Mouse (Mus musculus) Muller cell, postnatal 12 days (primary cell): ENCODE results near the gene Sh2d4b.

ENCODE experiments used
- DNase-seq: peaks from one replicate; pipeline ENCODE4 v3.0.0-alpha.2; 2015; ENCODE audit errors: inconsistent ontology term

Sh2d4b gene

DNA sequence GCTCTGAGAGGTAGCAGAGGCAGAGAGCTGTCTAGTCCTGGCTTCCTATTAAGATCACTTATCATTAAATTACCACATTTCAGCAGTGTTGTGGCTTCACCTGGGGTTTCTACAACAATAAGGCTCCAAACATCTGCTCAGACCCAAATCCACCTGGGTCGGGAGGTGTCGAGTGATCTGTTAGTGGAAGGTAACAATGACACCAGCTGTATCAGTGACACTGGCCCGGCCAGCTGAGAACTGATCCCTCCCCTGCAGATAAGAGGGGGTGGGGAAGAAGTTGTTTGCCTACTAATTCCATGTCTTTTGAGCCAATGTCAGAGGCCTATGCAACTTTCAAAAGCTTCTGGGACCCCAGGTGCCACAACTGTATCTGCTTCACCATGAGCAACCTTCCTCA, at the start of gene Sh2d4b:
Gene Sh2d4b (minus strand): TSS at position 71 of the 400 bp plus-strand sequence.
- no peak for DNase-seq

DNA sequence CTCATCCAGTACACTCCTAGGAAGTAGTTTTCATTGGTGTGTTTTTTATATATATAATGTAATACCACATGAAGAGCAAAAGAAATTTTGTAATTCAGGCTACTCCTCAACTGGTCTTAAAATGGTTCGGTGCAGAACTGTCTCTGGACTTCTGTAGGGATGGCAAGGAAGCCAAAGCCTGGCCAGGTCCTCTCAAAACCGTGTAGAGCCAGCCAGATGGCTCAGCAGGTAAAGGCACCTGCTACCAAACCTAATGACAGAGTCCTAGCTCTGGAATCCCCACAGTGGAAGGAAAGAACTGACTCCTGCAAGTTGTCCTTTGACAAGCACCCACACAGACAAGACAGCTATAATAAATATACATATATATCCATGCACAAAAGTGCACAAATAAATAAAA, 49.4 kb upstream of the Sh2d4b start:
- no peak for DNase-seq

DNA sequence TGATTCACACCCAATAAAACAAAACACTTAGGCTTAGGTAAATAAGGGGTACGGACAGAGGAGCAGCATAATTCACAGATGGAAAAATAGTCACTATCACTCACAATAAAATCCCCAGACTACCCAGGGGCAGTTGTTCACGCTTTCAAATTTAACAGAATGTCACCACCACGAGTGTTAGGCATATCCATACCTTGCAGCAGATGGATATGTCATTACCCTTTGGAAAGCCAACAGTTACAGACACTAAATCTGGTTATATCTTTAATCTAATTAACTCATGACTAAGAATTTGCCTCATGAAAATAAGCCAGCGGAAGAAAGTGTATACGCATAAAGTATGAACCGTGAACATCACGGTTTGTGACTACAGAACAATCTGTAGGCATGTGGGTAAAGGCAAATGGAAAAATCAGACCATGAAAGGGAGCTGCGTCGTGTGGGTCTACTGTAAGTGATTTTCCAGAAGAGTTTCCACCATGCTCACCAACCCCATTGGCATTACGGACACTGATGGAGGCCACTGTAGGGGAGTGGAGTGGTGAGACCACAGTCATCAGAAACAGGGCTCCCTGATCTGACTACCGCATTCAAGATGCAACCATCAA, 45.4 kb upstream of the Sh2d4b start:
- no peak for DNase-seq

DNA sequence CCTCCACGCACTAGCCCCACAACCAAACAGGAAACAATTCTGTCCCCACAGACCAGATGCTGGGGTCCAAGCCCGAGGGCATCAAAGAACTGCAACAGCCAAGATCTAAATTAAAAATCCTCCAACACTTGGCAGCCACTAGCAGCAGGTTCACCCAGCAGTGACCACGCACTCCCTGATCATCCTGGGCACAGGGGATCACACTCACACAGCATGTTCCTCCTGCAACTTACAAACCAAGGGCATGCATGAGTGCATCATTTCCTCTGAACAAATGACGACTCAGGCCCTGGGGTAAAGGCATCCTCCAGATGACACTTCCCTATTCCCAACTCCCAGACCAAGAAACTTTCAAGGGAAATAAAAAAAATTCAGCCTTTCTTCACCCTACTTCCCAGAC, 44.0 kb upstream of the Sh2d4b start:
- DNase-seq = no peak

DNA sequence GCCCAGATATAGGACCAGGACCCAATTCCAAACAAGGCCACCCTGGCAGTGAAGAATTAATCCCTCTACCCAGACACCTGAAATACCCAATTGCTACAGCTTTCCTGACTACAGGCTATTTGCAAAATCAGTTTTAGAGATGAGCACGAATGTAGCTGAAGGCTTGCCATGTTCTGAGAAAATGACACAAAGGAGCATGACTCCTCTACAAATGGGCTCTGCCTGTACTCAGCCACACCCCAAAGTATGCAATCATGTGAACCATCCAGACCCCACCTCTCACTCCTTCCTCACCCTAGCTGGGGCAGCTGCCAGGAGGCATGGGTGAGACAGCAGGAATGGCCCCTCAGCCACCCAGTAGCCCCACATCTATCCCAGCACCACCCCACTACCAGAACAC, 42.4 kb upstream of the Sh2d4b start:
- DNase-seq = no peak

DNA sequence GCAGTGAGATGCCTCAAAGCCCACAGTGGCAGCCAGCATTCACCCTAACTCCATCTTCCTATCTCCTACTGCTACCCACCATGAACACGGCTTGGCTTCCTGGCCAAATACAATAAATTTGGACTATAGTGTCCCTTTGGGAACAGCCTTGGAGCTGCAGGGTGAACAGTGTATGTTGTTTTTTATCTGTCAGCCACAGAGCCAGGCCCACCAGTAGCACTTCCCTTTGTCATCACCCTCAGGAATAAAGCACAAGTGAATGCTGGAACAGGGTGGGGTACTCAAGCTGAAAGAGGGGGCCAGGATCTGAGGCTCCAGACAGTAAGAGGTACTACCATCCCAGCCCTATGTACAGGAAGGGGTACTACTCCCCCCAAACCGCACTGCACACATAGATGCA, 42.0 kb upstream of the Sh2d4b start:
- DNase-seq = no peak

DNA sequence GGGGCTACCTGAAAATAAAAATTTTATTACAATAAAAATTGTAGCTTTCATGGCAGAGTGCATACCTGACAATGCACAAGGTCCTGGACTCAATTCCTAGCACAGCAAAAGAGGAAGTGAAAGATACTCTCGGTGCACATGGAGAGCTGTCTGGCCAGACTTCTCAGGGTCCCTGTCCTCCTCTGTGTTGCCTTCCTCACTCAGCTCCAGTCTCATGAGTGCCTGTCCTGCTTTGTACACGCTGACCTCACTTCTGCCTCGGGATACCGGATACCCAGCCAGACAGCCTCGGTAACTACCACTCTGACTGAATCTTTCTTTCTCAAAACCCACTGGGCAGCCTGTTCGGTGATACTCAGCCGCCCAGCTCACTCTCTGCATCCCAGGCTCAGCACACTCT, 40.3 kb upstream of the Sh2d4b start:
- DNase-seq = no peak

DNA sequence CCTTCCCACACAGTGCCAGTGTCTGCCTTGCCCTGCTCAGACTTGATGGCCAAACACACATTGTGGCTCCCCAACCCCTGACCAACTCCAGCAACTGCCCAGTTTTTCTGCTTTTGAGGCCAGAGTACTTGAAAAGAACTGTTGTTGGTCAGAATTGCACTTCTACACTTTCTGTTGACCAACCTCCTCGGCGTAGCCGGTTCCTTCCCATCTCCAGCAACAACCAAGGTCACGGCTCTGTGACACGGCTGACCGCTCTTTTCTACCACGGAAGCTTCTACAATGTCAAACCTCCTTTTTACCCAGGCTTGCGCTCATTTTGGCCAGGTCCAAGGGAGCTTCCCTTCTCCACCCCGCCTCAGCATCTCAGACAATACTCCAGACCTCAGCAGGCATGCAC, 39.2 kb upstream of the Sh2d4b start:
- DNase-seq = no peak

DNA sequence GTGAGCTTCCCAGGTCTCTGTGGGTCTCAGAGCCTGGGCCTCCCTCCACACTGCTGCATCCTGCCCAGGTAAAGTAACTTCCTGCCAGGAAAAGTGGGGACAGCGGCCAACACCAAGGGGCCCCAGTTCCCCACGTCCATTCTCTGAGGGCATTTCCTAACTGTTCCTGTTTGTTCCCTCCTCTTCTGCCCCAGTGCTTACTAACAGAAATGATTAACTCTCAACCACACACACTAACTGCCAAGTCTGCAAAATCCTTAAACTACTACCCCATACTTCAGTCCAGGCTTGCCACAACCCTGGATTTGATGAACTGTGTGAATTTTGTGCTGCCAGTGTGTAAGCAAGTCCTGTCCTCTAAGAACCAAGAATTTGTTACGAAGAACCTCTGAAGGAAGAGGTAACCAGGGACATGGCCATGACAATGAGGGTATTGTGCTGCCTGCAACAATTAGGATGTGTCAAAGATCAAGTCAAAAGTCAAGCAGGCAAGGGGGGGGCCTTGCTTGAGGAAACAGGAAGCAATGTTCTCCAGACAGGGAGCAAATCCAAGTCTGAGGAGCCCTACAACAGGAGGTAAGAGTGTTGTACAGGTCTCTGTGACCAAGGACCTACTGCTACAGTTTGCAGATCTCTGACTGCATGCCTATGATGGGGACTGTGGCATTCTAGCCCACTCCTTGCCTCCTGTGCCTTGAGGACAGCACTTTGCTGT, 38.2 kb upstream of the Sh2d4b start:
- DNase-seq = peak; percentile 57

DNA sequence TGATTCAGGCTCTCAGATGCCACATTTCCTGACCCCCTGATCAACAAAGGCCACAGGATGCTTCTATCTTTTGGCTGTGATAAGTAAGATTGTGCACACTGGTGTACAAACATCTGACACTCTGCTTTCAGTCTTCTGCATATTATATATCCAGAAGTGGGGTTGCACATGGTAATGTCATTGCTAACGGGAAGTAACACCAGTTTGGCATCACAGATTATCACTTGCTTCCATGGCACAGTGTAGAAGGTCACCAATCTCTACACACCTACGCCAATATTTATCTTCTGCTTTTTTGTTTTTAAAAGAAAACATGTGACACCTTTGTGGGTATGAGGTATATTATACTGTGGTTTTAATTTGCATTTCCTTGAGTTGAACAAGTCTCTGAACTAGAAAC, 36.9 kb upstream of the Sh2d4b start:
- DNase-seq = no peak

DNA sequence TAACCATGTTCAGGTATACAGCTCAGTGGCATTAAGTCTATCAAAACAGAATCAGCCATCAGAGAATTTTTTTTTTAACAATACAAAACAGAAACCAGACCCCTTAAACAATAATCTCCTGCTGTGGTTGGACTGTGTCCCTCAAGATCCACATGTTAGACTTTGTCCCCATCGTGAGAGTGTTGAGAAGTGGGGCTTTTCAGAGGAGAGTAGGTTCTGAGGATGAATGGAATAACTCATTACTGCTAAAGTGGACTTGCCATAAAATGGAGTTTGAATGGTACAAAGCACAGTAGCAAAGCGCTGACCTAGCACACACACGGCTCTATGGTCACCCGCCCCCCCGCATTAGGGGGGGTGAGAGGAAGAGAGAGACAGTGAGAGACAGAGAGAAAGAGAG, 35.8 kb upstream of the Sh2d4b start:
- DNase-seq = no peak

DNA sequence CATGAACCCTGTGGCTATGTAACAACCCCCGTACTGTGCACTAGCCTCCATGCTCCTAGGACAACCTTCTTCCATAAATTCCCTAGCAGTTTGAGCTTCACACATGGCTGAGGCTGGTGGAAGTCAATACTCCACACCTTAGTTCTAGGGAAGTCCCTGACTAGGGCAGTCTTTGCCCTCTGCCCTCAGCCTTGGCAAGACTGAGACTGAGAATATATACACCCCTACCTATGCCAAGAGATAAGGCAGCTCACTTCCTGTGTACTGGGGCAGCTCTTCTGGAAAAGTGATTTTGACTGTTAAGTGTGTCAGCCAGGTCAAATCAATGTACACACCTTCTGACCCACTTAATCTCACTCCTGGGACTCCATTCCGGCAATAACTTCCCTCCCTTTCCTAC, 34.0 kb upstream of the Sh2d4b start:
- no peak for DNase-seq

DNA sequence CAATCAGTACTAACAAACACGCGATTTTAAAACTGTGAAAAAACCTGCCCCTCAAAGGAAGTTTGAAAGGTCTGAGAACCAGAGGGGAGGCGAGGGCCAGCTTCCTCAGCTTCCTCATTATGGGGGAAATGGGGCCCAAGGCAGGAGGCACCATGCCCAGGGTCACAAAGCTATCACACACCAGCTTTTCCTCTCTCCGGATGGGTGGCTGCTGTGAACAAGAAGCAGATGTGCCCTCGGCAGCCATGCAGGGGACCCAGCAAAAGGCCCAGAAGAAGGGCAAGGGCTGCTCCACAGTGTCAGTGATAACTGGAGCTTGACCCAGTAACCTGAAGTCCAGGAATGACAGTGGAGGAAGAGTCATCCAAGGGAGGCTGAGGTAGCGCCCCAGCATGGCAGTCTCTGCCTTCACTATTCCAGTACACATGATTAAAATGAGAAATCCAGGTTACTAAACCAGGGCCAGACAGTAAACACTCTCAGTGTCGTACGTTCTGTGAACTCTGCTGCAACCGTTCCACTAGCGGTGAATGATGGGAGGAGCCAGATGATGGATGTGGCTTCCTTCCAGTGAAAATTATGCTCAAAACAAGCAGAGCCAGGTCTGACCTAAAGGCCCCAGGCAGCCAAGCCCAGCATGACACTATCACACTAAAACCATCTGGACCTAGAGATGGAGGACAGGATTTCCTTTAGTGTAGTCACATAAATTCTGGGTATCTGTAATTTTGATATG, 31.5 kb upstream of the Sh2d4b start:
- DNase-seq = no peak

DNA sequence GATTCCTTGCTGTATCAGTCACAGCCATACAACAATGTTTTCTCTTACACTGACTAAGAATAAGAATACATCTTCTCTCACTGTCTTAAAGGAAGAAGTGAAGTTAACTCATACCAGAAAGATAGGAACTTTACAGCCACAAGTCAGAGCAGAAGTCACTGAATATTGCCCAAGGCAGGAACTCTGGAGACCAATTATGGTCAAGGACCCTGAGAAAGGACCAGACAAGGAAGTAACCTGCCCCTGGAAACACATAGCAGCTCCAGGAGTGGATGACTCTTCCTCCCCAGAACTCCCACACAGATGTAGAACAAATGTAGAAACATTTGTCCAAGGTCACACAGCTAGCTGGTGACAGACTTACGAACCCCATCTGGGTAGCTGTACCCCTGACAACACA, 28.2 kb upstream of the Sh2d4b start:
- DNase-seq = no peak

DNA sequence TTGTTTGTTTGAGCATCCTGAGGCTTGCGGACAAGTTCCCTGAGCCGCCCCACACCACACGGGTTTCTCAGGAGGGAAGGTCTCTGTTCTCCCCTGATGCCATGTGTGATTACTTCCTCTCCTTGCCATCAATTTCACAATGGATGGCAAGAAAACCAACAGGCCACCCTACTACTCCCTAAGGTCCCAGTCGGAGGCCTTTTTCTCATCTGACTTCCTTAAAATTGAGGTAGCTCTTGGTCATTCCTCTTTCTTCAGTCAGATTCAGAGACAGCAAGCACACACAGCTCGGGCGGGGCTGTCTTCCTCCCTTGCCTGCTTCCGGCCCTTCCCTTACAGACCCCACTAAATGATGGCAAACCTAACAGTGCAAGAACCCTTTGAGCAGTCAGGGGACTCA, 26.5 kb upstream of the Sh2d4b start:
- DNase-seq = no peak

DNA sequence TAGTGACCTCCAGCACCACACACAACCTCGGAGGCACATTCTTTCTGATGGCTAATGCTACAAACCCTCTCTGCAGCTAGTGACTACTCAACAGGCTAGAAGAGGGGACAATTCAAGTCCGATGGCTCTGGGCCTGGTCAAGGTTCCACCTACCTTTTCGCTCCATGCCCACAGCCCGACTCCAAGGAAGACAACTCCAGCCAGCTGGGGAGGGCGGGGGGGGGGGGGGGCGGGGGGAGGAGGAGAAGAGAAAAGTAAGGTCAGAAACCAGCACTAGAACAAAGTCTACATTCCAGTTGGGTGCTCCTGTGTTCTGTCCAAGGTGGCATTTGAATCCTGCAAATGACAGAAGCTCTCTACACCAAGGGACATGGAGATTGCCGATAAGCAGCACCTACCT, 25.4 kb upstream of the Sh2d4b start:
- DNase-seq = no peak

DNA sequence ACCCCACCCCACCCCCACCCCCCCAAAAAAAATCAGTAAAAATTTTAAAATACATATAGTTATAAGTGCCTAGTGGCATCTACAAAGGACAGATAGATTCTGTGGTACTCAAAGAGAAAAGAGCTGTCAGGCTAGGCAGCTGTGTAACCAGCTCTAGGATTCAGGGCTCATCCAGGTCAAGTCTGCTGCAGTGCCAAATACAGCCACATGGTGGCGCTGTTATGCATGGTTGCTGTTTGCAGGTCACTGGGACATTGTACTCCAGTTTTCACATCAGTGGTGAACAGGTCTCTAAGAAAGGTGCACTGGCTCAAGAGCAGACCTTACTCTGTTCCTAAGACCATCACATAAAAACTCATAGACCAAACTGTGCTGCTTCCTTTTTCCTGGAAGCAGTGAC, 24.6 kb upstream of the Sh2d4b start:
- DNase-seq = peak; percentile 65

DNA sequence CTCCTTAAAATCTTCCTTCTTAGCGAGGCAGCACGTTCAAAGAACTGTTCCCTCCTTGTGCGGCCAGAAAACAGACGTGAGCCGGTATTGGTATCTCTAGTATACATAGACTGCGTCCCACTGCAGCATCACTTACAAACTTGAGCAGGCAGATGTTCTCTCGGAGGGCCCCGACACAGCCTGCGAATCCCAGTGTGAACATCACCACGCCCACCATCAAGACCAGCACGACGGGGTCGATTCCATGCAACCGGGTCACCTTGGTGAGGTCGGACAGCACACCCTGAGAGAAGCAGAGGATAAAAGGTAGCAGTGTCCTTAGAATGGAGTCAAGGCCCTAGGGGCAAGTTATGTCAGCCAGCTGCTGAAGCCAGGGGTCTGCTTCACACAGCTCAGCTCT, 23.6 kb upstream of the Sh2d4b start:
- DNase-seq = no peak

DNA sequence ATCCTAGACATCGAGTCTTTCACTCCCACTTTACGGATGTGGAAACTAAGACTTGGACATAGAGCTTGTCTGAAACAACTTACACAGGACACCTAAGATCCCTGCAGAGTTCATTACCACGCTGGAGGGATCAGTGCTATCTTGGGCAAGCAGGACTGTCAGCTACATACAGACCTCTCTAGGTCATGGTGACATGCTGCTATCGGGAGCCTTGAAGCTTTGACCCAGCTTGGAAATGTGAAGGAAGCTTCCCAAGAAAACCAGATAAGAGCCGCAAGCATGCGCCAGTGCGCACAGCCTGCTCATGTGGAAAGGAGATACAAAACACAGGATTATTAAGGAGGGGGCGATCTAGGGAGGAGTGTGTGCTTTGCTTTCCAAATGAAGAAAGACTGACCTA, 22.8 kb upstream of the Sh2d4b start:
- DNase-seq = no peak

DNA sequence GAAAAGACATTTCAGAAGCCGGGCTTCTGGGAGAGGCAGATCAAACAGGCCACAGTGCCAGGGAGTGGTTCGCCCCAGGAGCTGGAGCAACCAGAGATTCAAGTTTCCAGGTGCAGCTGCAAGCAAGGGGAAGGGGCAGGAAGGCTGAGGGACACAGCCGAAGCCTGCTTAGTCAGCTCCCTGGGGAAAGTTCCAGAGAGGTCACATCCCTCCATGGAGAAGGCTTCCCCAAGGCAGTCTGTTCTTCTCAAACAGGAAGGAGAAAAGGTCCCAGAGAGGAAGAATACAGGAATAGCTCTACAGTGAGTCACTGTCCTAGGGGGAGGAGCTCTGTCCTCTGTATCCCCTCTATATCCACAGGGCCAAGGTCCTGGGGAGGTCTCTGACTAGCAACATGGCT, 21.6 kb upstream of the Sh2d4b start:
- DNase-seq = peak; percentile 31

DNA sequence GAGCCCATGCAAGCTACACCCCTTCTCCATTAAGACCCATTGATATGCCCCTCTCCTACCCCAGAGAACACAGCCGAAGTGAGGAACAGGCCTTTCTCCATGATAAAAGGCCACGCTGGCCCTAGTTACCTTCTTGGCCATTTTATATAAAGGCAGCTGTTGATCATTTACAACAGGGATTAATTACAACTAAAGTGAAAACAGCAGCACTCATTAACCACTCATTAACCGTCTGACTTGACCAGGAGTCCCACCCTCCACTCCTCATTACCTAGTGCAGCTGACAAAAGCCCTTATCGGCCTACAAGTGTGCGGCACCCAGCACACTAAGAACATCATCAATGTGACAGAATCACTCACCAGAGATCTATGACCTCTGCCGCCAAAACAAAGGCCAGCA, 20.6 kb upstream of the Sh2d4b start:
- no peak for DNase-seq

DNA sequence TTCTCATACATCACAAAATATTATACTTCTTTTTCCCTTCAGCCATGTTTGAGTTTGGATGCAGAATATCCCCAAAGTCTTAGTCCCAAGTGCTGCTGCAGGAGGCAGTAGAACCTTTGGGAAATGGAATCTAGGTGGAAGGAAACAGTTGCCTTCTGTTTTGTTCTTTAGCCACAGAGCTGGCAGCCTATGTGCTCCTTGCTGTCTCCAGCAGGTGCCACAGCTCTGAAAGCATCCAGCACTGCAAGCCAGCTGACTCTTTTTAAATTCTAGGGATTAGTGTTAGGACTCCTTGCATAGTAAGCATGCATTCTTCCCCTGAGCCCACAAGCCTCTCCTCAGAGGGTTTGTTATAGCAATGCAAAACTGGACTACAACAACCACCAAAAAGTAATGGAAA, 18.5 kb upstream of the Sh2d4b start:
- DNase-seq = no peak

DNA sequence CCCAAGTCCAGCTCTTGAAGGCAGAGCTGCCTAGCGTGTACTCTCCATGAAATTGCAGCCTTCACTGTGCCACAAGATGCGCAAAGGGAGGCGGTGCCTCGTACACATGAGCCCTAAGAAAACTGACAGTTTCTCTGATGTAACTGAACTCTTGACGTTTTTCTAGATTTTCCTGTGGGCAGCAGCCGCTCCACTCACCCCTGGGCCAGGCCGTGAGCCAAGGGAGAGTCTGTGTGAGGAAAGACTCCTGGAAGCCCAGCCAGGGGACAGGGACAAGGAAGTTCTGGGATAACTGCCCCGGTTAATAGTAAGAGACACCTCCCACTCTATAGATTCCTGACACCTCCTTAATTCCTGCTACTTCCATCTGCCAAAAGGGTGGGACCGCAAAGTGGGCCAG, 15.7 kb upstream of the Sh2d4b start:
- no peak for DNase-seq
